Mouse (Mus musculus): ENCODE data around the gene Olfr711.
"Not testable (repeated sequence)": the region's sequence is repeated elsewhere in the genome, so short reads cannot be mapped to it uniquely, and the experiment has no call there.

Gene Olfr711

GRCm38 (mm10) chr7:106975353-106975752 is at the start of gene Olfr711:
Gene Olfr711 (minus strand): TSS chr7:106975453.
- DNase-seq (ENCODE audit: extremely low read depth, low read depth, low spot score), result no peak

GRCm38 (mm10) chr7:107005972-107006371 is 30.7 kb upstream of the Olfr711 start, which contains the start of gene Olfr2:
Gene Olfr2 (minus strand): TSS chr7:107006072.
- DNase-seq (ENCODE audit: extremely low read depth, low read depth, low spot score), result no peak

GRCm38 (mm10) chr7:107004169-107004568 is 28.9 kb upstream of the Olfr711 start:
- DNase-seq (ENCODE audit: extremely low read depth, low read depth, low spot score), result no peak

- DNase-seq (ENCODE audit: extremely low read depth, low read depth, low spot score), result peak; percentile 7
Measured at GRCm38 (mm10) chr7:107000798-107001197, 25.5 kb upstream of the Olfr711 start.

DNA sequence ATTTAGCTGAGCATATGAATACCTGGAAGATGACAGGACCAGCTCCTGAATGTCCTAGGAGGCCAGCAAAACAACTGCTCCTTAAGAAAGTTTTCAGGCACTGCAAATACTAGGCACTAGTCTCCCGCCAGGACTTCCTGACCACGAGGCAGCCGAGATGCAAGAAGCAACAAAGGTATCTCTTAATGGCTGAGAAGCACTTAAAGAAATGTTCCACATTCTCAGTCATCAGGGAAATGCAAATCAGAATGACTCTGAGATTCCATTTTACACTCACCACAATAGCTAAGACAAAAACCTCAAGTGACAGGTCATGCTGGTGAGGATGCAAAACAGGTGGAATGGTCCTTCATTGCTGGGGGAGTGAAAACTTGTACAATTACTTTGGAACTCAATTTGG is 10.0 kb upstream of the Olfr711 start:
- DNase-seq (ENCODE audit: extremely low read depth, low read depth, low spot score), result no peak

DNA sequence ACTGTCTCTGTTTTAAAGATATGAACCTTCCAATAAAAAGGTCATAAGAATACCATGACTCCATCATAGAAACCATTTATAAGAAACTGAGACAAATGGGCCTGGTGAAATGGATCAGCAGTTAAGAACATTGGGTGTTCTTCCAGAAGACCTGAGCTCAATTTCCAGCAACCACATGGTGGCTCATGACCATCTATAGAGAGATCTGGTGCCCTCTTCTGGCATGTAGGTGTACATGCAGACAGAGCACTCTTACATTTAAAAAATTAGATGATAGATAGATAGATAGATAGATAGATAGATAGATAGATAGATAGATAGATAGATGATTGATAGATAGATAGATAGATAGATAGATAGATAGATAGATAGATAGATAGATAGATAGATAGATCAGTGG is 7.8 kb downstream of the Olfr711 start:
- DNase-seq (ENCODE audit: extremely low read depth, low read depth, low spot score), result not testable (repeated sequence)

DNA sequence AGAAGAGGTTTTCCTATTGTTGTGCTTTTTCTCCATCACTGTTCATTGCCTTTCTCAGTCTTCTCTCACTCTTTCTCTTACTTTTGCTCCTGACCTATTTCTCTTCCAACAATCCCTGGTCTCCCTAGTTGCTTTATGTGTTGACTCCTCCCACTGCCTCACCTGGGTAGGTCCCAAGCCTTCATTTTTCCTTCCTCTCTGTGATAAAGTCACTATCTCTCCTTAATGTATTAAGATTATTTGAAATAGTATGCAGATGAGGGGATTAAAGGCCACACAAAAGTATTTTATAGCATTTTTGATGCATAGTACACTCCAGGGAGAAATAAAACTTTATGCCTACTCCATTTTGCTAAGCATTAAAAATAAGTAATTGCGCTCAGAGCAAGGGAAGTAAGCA is 11.4 kb downstream of the Olfr711 start, which contains the start of gene Olfr6:
Gene Olfr6, minus strand, starts transcription at position 101 of the 400 bp plus-strand sequence.
- no peak for DNase-seq (ENCODE audit: extremely low read depth, low read depth, low spot score)

GRCm38 (mm10) chr7:106948212-106948611 is 27.0 kb downstream of the Olfr711 start, which contains the start of gene Olfr710:
Gene Olfr710 (minus strand): TSS chr7:106948312.
- no peak for DNase-seq (ENCODE audit: extremely low read depth, low read depth, low spot score)

- no peak for DNase-seq (ENCODE audit: extremely low read depth, low read depth, low spot score)
Measured at GRCm38 (mm10) chr7:106932119-106932518, 43.1 kb downstream of the Olfr711 start, which contains the start of gene Olfr709-ps1. Gene Olfr709-ps1 (minus strand): TSS chr7:106932219.

DNA sequence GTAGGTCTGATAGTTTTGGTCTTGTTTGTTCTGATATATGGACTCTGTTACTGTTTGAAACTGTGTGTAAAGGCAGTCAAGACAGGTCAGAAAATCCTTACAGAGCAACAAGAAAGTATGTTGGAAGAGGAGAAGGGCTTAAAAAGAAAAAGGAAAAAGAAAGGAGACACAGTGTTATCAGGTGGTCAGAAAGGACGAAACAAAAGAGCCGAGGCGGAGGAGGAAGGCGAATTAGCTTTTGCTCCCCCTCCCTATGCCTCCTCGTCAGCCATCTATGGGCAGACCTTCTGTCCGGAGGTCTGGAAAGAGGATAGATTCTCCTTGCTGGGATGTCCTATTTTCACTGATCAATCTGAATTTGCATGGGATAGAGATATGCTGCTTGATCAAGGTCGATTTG is 54.3 kb downstream of the Olfr711 start:
- DNase-seq (ENCODE audit: extremely low read depth, low read depth, low spot score), result not testable (repeated sequence)

Measured in fat pad, adult 2 months (tissue).